Mouse (Mus musculus) cerebellum, postnatal 4 days (tissue): ENCODE results near the gene Dync1i2.

Experiments used
- DNase-seq, 2 experiments: peaks; one replicate each; pipeline ENCODE4 v3.0.0; 2022; ENCODE audit warnings: low spot score in 2 of 2, mixed read lengths in 1 of 2

Dync1i2 gene

DNA sequence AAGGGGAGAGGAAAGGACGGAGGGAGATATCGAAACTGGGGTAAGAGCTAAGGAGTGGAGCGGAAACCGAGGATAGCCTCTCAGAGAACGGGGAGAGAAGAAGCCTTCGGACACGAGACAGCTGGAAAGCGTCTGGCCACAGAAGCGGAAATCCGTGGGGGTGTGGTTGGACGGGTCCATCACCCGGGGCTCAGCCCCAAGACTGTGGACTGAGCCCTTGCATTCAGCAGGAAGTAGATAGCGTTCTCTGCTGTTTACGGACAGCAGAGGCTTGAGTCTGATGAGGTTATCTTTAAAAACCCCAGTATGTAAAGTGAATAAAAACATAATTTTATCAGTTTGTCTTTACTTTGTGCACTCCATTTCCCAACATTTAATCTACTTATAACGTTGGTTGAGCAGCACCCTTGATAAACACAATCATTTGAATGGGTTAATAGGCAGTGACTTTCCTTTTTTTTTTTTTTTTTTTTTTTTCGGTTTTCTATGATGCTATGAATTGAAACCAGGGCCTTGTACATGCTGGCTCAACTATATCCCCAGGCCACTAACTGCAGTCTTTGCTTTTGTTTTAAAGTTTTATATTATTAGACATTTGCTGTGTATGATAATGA is 7.6 kb upstream of the Dync1i2 start:
- no peak for DNase-seq

DNA sequence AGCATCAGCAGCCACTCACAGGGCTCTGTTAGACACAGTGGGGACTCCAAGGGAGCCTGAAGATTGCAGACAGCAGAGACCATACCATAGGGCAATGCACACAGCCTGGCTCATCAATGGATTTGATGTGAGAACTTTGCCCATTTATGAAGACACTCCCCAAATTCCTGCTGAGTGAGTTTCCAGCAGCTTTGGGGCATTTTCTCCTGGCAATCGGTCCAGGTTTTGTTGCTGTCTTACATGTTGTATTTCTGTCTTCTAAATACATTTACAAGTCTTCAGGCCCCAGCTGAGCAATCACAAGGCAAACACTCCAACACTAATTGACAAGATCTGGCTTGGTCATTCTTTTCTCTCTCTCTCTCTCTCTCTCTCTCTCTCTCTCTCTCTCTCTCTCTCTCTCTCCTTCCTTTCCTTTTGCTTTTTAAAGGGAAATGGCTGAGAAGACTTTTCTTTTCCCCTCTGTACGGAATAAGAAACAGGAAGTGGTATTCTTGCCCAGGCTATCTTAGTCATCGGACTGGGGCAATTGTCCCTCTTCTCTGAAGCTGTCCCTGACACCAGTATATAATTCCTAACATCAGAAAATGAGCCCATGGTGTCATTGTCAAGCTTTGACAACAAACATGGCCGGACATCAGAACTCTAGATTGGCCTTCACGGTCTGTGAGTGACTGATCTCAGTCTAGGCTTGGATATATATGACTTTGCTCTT is 2.3 kb upstream of the Dync1i2 start:
- DNase-seq: no peak

DNA sequence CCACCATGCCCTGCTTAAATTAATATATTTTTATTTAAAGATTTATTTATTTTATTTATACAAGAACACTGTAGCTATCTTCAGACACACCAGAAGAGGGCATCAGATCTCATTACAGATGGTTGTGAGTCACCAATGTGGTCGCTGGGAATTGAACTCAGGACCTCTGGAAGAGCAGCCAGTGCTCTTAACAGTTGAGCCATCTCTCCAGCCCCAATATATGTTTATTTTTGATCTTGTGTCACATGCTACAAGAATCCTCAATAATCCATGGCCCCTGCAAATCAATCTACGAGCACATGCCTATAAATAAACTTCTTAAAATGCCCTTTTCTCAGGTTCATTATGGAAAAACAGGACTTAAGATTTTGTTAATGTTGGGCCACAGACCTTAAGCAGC is 410 bp upstream of the Dync1i2 start:
- DNase-seq: no peak

DNA sequence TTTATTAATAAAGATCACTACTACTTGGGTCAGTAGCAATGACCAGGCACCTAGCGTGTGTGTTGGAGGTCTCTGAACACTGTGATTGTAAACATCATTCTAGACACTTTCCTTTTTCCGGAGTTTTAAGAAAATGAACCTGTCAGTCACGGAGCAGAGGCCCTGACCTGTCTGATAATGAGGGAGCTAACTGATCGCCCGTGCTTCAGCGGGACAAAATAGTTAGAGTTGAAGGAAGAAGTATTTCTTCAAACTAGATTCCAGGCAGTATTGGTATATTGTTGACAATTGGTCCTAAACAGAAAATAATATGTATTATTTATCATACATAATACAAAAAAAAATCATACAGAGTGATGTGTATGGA is 837 bp downstream of the Dync1i2 start:
- DNase-seq: no peak

DNA sequence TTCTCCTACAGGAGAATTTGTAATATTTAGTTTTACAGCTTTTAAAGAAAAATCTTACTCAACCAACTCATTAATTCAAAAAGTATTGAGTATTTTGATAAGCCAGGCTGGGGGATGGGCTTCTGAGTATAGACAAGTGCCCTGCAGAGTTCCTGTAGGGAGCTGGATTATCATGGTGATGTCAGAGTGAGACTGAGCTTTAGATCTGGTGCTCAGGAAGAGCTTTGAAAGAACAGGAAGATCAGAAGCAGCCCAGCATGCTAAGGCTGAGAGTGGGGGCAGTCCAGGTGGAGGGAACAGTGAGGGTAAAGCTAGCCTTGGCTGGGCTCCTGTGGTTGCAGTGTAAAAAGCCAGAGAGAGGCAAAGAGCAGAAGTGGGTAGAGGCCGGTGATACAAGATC is 9.5 kb downstream of the Dync1i2 start:
- DNase-seq: no peak

DNA sequence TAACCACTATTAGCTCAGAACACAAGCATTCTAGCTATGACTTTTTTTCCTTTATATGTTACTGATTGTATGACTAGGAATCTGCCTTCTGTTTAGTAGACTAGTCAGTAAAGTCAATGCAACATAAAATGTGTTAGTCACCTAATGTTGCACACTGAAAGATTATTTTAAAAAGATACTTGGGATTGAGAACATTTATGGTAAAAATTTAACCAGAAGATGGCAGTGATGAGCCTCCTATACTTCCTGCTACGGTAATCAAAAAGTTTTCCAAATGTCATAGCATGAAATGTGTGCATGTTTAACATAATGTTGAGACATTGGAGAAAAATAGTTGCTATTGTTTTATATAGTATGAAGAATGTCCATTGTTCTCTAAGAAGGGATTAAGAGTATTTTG is 15.9 kb downstream of the Dync1i2 start:
- DNase-seq: no peak

DNA sequence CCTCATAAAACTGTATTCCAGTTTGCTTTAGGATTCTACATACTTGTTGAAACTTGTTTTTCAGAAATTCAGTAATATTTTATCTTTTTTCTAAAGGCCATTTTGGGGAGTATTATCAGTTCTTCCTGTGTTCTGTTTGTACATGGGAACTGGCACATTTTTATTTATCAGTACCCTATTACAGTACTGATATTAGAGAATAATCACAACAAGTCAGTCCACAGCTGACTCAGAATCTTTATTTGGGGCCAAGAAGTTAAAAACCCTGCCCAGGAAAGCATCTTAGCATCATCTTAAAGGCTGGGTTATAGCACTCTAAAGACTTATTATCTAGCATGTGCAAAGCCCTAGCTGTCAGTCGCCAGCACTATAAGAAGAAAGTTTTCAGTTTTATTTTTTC is 18.1 kb downstream of the Dync1i2 start:
- DNase-seq: no peak

DNA sequence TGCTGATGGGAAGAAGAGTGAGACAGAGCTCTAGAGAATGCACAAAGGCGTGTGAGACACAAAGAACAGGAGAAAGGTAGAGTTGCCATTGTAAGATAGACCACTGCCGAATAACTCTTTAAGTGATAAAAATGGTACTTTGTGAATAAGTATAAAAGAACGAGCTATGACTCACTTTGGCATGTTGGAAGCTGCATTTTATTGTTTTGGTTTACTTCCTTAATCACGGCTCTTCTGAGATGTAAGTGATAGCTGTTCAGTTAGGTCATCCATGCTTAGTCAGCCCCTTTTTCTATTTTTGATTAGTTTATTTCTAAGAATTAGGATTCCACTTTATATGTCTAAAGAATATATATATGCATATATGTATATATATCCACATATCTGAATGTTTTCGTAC is 20.4 kb downstream of the Dync1i2 start:
- DNase-seq: no peak

DNA sequence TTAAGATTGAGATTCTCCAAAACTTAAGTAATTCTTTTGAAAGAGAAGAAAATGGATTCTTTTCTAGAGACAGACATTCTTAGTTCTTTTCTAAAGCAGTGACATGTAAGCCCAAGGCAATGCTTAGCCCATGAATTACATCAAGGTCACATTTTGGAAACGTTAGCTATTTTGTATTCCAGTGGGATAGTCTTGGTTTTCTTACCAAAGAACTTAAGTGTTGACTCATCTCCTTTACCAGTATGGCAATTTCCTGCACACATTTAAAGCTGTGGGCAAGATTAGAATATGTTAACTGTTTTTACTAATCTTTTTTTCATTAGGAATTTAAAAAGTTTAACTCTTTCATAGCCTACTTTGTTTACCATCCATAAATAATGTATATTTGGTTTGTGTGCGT is 21.5 kb downstream of the Dync1i2 start:
- no peak for DNase-seq

DNA sequence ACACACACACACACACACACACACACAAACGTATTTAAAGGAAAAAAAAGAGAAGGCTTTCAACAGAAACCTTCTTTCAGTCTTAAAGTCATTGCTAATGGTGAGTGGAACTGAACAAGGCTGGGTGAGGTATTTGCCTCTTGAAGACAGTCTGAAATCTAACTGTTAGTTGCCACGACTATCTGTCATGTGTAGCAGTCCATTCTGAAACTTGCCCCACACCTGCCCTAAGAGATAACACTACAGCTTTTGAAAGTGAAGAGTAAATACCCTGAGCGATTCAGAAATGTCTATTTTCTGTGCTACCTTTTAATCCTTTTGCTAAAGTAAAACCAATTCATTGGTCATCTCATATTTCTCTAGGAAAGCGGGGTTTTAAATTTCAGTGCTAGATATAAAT is 23.9 kb downstream of the Dync1i2 start:
- DNase-seq: no peak

DNA sequence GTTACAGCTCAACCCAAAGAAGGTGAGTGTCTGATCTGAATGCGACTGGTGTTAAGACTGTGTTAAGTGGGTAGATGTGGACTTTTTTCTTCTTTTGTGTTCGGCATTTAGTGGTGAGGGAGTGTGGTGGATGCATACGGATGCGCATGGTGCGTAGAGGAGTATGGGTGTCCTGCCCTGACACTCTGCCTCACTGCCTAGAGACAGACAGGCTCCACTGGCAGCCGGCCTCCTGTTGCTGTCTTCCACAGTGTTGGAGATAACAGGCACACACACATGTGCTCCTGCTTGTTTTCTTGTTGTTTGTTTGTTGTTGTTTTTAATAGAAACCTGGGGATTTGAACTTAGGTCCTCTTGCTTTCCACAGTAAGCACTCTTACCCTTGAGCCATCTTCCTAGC is 24.5 kb downstream of the Dync1i2 start:
- no peak for DNase-seq

DNA sequence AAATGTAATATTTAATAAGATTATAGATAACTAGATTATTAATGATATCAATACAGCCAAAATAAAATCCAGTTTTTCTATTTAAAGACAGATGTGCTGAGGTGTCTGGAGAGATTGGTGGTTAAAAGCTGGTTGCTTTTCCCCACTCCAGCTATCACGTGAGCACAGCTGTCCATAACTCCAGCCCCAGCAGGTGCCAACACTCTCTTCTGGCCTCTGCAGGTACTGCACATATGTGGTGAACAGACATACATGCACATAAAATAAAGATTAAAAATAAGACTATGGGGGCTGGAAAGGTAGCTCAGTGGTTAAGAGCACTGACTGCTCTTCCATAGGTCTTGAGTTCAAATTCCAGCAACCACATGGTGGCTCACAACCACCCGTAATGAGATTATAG is 30.0 kb downstream of the Dync1i2 start:
- DNase-seq: no peak

DNA sequence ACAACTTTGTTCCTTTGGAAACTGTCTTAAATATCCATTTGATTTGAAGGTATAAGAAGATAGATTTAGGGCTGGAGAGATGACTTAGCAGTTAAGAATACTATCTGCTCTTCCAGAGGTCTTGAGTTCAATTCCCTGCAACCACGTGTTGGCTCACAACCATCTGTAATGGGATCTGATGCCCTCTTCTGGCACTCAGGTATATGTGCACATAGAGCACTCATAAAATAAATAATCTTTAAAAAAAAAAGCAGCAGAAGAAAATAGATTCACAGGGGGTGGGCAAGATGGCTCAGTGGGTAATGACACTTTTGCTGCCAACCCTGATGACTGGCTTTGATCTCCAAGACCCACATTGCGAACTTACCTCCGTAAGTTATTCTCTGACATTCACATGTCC is 30.7 kb downstream of the Dync1i2 start:
- DNase-seq: no peak

DNA sequence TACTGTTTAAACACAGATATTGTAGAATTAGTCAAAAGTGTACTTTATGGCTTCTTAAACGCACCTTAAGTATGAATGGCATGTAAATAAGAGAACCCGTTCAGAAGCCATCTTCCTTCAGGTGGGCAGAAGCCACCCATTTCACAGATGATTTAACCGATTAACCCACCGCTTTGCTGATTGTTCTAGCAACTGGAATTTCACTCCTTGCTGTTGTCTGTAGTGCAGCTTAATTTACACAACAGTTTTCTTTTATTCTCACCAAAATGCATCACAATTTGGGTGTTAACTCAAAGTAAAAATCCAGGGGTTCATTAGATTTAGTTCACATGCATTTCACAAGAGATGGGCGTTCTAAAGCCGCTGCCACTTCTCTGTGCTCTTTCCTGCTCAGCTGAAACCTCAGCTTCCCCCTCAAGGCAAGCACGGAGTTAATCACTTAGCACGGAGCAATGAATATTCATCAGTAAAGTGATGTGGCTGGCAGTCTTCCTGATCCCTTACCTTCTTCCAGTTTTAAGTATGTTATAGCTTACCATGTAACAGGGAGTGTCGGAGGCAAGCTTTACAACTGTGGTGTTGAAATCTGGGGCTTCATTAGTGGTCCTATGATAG is 31.7 kb downstream of the Dync1i2 start:
- no peak for DNase-seq

DNA sequence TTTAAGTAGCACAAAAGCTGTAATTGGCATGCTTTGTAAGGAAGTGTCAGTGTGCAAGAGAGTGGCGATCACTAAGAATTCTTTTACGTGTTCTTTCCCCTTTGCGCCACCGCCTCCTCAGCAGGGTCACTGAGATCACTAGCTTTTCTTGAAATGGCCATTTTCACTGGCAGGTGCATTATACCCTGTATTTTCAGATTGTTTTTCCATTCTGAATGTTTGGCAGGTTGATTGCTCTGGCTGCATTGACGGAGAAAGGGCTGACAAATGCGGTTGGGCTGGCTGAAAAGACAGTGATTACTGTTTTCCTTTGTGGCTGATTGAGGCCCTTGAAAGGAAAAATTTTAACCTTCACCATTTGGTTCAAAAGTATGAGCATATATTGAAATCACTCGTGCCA is 33.3 kb downstream of the Dync1i2 start:
- DNase-seq: peak in 1 of 2 experiments; percentile 7

DNA sequence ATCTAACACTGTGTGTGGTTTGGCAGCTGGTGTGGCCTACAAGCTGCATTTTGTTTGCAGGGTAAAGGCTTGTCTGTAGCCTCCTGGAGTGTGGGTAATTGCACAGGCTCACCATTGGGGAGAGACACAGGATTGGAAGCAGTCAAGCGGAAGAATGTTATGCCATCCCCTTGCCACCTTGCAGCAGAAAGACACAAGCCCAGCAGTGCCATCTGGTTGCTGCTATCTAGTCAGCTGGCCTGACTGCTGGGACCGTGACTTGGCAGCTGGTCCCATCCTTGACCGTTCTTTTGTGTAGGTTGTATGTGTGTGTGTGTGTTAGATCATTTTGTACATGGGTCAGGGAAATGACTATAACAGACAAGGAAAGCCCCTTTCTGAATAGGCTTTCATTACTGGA is 33.9 kb downstream of the Dync1i2 start:
- DNase-seq: peak in 1 of 2 experiments; percentile 81

DNA sequence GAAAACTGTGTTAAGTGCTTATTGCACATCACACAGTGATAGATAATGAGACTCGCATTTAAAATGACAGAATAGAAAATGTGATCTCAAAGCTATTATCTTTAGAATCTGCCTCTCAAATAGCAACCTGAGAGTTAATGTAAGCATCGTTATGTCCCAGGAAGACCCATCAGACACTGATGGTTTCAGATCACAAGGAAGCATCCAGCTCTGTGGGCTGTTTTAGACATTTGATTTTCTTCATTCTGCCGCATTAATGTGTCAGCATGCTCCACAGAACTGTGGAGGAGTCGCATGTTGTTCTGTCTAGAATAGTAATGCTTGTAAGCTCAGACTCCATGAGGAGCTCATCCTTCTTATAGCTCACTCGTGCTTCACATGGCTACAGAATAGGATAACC is 34.6 kb downstream of the Dync1i2 start:
- no peak for DNase-seq

DNA sequence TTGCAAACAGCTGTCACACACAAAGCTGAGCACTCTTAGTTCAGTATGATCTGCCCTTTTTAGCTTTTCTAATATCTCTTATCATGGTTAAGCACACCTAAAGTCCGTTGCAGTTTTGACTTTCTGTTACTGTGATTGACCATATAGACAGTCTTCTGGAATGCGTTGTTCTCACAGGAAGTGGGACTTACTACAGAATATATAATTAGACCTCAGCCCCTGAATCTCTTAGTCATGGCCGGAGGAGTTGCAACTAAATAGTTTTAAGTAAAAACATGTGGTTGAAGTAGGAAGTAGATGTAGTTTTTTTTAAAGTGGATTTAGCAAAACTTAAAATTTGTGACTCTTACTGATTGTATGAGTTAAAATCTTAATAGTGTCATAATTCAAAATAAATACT is 36.6 kb downstream of the Dync1i2 start:
- DNase-seq: no peak

DNA sequence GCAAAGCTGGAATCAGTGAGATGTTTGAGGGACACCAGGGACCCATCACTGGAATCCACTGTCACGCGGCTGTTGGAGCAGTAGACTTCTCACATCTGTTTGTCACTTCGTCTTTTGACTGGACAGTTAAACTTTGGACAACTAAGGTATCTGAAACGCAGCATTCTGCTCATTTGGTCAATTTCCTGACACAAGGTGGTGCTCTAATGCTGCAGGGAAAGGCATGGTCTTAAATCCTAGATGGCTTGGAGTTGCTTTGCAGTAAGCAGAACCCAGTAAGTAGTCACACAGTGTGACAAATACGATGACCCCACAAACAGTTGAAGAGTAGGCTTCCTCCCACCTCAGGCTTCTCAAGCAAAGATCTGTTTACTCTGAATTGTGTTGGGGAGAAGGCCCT is 39.3 kb downstream of the Dync1i2 start:
- no peak for DNase-seq

DNA sequence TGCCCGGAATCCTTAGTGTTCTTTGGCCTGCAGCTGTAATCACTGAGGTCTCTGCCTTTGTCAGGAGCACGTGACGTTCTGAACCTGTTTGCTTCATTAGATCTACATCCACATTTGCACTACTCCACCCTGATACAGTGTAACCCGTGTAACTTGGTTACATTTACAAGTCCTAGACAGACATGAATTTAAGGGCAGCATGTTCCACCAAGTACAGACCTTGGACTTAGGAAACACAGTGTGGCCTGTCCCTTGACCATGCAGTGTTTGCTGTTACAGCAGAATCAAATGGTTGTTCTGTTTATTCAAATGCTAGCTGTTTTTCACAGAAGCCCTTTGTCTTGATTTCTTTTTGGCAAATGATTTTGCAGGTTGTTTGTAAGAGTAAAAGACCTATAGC is 43.3 kb downstream of the Dync1i2 start:
- no peak for DNase-seq

DNA sequence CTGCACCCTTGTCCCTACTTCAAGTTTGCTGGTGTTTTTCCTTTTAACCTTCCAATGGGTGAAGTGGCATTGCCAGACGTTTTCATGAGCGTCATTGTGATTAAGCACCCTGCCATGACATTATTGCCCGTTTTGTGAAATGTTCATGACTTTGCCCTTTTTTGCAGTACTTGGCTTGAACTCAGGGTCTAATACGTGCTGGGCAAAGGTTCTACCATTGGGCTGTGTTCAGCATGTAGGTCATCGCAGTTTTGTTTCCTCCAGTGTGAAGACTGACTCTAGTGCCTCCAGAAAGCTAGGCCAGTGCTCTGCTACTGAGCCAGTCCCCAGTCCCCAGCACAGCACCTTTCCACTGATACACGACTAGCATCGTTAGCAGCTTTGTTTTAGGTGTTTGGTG is 45.1 kb downstream of the Dync1i2 start:
- DNase-seq: no peak

DNA sequence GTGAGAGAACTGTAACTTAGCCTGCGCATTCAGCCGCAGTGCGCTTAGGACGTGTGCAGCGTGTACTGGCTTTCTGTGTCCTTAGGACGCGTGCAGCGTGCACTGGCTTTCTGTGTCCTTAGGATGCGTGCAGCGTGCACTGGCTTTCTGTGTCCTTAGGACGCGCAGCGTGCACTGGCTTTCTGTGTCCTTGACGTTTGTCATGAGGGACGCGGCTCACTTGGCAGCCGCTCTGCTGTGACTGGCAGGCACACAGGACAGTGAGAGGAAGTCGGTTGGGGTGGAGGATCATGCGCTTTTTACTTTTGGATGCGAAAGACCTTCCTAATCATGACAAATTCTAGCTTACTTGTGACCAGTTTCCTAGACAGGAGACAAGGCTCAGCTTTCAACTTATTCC is 53.1 kb downstream of the Dync1i2 start:
- no peak for DNase-seq

DNA sequence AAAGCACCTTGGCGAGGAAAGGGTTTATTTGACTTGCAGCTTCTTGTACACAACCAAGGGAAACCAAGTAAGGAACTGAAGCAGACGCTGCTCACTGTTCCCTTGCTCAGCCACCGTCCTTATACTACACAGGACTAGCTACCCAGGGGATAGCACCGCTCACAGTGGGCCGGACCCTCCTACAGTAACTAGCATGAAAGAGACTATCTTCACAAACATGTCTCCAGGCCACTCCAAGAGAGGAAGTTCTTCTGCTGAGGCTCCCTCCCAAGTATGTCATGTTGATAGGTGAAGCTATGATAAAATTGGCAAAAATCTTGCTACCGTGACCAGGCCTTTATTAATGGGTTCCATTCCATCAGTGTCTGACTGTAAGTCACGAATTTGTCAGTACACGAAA is 57.2 kb downstream of the Dync1i2 start:
- DNase-seq: no peak

DNA sequence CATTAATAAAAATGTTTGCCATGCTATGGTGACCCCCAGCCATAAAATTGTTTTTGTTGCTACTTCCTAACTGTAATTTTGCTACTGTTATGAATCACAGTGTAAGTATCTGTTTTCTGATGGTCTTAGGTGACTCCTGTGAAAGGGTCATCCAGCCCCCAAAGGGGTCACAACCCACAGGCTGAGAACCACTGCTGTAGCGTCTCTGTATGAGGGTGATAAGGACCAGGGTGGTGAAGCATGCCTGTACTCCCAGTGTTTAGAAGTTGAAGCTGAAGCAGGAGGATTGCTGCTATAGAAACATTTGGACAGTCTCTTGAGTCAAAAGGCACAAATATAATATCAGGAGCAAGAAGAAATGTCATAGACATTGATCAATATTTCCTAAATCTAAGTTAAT is 57.8 kb downstream of the Dync1i2 start:
- no peak for DNase-seq
